Mouse (Mus musculus): Measurements from ENCODE around the gene March8. TPM values are rescaled to one million over a fixed set of nuclear protein-coding genes. Genes with fewer than 3 reads are reported as not detected.

Gene March8
- total RNA-seq, 1 experiment from 2014 or later = 24.8 TPM

DNA sequence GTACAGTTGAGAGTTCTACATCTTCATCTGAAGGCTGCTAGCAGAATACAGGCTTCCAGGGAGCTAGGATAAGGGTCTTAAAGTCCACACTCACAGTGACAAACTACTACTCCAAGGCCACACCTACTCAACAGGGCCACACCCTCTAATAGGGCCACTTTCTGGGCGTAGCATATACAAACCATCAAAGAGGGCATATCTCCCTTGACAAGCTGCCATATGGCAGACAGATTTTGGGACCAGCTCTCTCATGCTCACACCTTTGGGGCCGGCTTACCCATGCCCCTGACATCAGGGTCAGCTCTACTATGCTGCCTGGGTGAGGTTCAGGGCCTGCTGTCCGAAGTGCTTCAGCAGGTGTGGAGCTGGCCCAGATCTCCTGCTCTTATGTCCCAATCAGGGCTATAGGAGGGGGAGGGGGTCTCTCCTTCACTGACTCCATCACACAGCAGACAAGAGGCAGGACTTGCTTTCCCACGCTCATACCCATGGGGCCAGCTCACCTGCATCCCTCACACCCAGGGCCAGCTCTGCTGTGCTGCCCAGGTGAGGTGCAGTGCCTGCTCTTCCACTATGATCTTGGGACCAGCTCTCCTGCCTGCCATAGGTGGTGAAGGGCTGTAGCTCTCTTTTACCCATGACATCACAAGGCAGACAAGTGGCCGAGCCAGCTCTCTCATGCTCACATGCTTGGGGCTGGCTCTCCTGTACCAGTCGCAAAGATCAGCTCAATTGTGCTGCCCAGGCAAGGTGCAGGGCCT is 32.6 kb downstream of the March8 start:
- peak; percentile 63; the same call in 1 of the 2 replicates for ATAC-seq (replicated peaks; ENCODE audit: low read depth, poor library complexity, severe bottlenecking)

- no peak for ATAC-seq (replicated peaks; ENCODE audit: low read depth, poor library complexity, severe bottlenecking)
Observed at GRCm38 (mm10) chr6:116371500-116371899, 33.7 kb downstream of the March8 start.

GRCm38 (mm10) chr6:116374136-116374535 is 36.3 kb downstream of the March8 start:
- ATAC-seq (replicated peaks; ENCODE audit: low read depth, poor library complexity, severe bottlenecking) = no peak

GRCm38 (mm10) chr6:116374618-116375017 is 36.8 kb downstream of the March8 start:
- ATAC-seq (replicated peaks; ENCODE audit: low read depth, poor library complexity, severe bottlenecking) = no peak

GRCm38 (mm10) chr6:116378892-116379291 is 41.1 kb downstream of the March8 start:
- ATAC-seq (replicated peaks; ENCODE audit: low read depth, poor library complexity, severe bottlenecking) = no peak

DNA sequence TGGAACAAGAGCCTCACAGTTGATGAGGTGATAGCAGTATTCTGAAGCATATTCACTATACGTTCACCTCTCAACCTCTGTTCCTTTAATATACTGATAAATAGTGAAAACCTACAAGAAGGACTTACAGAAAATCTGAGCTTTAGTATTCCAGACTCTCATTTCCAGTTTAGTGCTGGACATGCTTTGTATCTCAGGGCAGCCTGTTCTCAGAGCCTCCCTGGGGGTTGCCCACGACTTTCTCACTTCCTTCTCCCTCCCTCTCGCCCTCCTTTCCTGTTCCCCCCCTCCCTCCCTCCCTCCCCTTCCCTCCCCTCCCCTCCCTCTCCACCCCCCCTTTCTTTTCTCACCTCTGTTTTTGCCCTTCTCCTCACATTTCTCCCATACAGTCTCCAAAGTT is 42.3 kb downstream of the March8 start:
- no peak for ATAC-seq (replicated peaks; ENCODE audit: low read depth, poor library complexity, severe bottlenecking)

GRCm38 (mm10) chr6:116381605-116382004 is 43.8 kb downstream of the March8 start:
- ATAC-seq (replicated peaks; ENCODE audit: low read depth, poor library complexity, severe bottlenecking) = no peak

GRCm38 (mm10) chr6:116383582-116383981 is 45.8 kb downstream of the March8 start:
- ATAC-seq (replicated peaks; ENCODE audit: low read depth, poor library complexity, severe bottlenecking) = no peak

DNA sequence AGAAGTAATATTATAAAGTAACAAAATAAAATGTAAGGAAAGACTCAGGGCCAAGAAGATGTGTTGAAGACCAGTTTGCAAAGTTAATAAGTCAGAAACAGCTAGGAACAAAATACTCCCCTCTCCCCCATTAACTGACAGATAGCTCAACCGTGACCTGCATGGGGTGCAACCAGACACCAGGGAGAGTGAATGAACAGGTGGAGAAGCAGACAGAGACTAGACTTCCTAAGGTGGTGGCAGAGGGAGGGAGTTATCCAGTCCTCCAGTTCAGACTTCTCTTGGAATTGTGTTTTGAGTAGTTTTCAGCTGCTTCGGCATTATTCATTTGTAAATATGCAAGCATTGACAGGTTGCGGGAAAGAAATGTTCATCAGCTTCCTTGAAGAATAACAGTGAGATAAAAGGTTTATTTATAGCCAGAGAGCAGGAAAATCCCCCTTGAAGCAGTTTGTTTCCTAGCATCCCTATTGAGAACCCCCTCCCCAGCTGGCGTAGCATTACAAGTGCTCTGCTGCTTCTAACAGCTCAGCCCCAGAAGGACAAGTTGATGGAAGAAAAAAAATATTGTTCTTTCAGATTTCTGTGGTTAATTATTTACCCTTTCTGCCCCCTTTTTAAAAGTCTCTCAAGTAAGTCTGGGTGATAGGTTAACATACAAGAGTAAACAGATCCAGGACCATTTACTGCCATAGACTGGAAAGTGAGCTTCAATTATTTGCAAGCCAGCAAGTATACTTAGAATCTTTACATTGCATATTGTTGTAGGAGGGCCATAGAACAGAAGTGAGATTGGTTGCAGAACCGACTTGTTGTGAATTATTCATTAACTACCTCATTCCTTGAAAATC is 47.6 kb downstream of the March8 start:
- ATAC-seq (replicated peaks; ENCODE audit: low read depth, poor library complexity, severe bottlenecking) = no peak

DNA sequence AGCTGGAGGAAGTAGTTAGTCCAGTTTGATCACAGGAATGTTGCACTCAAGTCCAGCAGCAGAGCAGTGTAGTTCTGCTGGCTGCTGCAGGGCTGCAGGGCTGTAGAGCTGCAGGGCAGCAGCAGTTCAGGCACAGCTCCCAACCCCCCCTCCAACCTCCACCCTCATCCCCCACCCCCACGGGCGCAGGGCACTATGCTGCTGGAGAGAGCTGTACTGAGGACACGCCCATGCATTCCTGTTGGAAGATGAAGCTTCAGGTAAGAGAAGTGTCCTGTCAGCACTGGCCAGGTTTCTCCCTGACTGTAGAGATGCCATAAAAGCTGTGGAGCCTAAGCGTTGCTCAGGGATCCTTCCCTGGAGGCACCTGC is 48.2 kb downstream of the March8 start:
- ATAC-seq (replicated peaks; ENCODE audit: low read depth, poor library complexity, severe bottlenecking) = no peak

DNA sequence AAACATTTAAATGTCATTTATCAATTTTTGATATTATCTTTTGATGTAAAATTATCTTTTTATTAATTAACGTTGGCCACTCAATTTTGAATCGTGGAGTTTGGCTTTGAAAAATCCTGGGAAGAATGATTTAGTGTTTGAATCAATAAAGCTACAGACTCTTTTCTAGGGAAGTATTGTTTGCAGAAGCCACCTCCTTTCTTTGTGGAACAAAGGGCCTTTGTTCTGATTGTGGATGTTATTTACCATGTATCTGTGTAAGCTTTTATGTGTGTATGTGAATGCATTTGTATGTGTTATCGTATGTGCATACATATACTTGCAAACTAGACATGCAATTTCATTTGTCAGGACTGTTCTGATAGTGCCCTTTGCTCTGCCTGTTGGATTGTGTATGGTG is 48.7 kb downstream of the March8 start:
- no peak for ATAC-seq (replicated peaks; ENCODE audit: low read depth, poor library complexity, severe bottlenecking)

GRCm38 (mm10) chr6:116388068-116388467 is 50.2 kb downstream of the March8 start:
- no peak for ATAC-seq (replicated peaks; ENCODE audit: low read depth, poor library complexity, severe bottlenecking)

- ATAC-seq (replicated peaks; ENCODE audit: low read depth, poor library complexity, severe bottlenecking) = no peak
Observed at GRCm38 (mm10) chr6:116389481-116389880, 51.7 kb downstream of the March8 start.

DNA sequence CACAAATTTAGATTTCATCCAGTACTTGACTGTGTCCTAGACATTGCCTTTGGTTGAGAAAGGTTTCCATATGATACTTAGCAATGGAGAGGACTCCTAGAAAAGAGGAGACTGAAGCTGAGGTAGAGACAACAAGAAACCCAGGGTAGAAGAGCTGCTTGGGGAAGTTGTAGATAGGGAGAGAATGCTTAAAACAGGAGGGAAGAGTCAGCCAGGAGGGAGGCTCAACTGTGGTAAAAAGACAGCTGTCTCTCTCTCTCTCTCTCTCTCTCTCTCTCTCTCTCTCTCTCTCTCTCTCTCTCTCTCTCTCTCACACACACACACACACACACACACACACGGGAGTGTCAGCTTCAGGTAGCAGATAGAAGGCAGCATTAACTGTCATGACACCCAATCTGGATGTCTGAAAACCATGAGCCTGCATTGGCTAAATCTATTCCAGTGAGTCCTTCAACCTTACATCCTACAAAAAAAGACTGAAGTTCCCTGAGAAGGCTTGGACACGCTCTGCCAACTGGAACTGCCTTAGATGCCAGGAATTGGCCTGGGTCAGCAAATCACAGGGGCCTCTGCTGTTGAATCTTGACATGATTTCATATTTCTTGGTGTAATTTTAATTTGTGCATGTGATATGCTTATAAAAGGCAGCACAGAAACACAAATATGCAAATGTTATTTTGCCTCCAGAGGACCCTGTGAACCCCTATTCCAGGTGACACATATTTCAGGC is 57.3 kb downstream of the March8 start:
- no peak for ATAC-seq (replicated peaks; ENCODE audit: low read depth, poor library complexity, severe bottlenecking)

DNA sequence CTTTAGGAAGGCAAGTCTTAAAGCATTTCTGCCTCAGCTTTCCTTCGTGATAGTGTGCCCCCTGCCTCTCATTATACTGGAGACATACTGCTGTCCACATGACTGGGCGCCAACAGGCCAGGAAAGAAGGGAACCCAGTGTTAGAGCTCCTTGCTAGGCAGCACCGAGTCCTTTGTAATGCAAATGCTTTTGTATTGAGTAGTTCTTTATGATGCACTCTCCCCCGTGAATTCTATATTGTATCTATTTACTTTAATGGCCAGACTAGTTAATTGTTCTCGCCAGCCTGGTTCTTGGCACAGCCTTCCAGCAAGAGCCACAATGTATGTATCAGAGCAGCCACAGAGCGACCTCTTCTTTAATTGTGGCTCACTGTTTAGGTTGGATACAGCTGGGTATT is 59.8 kb downstream of the March8 start:
- ATAC-seq (replicated peaks; ENCODE audit: low read depth, poor library complexity, severe bottlenecking) = no peak

DNA sequence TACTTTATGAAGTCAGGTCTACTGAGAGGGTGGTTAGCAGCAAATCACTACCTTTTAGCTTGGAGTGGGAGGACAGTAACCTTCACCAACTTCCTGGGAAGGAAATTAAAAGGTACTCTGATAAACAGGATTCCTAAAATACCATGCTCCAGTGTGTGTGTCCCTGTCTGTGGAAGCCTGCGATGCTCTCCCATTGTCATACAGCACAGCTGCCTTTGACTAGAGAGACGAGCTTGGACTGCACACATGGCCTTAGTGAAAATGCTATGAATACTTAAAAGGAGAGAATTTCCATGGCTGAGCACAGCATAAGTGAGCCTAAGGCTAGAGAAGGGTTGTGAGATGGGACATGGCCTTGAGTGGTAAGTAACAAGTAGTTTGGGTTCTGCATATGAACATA is 60.3 kb downstream of the March8 start:
- no peak for ATAC-seq (replicated peaks; ENCODE audit: low read depth, poor library complexity, severe bottlenecking)

DNA sequence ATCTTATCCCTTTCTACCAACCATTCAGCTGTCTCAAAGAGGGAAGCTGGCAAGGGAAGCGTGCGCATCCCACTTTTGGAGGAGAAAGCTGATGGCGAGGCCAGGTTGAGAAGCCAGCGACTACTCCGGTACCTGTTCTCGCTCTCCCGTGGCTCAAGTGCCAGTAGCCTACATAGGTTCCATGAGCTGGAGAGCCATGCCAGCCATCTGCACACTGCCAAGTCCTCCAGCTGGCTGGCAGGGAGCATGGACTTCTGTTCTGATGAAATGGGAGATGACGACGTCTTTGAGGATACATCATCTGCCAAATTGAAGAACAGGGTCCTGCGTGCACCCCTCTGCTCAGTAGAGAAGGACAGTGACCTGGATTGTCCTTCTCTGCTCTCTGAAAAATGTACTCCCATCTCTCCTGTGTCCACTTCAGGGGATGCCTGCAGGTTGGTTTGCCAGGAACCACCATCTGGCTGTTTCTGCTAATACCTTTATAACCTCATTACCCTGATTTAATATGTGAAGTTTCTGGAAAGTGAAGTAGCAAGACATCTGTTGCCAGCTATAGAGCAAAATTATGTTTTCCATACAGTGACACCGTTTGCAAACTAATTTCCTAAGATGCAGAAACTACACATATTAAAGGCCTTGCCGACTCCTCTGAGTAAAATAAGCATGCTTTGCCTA is 64.1 kb downstream of the March8 start:
- no peak for ATAC-seq (replicated peaks; ENCODE audit: low read depth, poor library complexity, severe bottlenecking)

GRCm38 (mm10) chr6:116402426-116402825 is 64.6 kb downstream of the March8 start:
- no peak for ATAC-seq (replicated peaks; ENCODE audit: low read depth, poor library complexity, severe bottlenecking)

- ATAC-seq (replicated peaks; ENCODE audit: low read depth, poor library complexity, severe bottlenecking) = 0 out of 2 replicates have a peak, but pooled peaks have one; percentile 15
Observed at GRCm38 (mm10) chr6:116405243-116405642, 67.4 kb downstream of the March8 start.

GRCm38 (mm10) chr6:116405715-116406114 is 67.9 kb downstream of the March8 start:
- no peak for ATAC-seq (replicated peaks; ENCODE audit: low read depth, poor library complexity, severe bottlenecking)

Data from common myeloid progenitor, adult 5-6 weeks (primary cell).